Mouse (Mus musculus) layer of hippocampus, adult 8-10 months (tissue): ENCODE measurements around the gene Dpm3. TPM values are rescaled to one million over a fixed set of nuclear protein-coding genes. Genes with fewer than 3 reads are reported as not detected.
"Not testable (repeated sequence)": the region's sequence is repeated elsewhere in the genome, so short reads cannot be mapped to it uniquely, and the experiment has no call there.

Experiments used
- DNase-seq, 2 experiments: peaks; one replicate each; pipeline ENCODE4 v3.0.0; 2022; ENCODE audit warnings: low spot score in 2 of 2
- total RNA-seq, 4 experiments: library from RNA; stranded (reverse); gene quantifications; 2 replicates each; pipeline ENCODE4 v1.2.4; 2022

Gene Dpm3
- 10 to 100 TPM; 44.2 to 67.3 (median 61.7) TPM for total RNA-seq

DNA sequence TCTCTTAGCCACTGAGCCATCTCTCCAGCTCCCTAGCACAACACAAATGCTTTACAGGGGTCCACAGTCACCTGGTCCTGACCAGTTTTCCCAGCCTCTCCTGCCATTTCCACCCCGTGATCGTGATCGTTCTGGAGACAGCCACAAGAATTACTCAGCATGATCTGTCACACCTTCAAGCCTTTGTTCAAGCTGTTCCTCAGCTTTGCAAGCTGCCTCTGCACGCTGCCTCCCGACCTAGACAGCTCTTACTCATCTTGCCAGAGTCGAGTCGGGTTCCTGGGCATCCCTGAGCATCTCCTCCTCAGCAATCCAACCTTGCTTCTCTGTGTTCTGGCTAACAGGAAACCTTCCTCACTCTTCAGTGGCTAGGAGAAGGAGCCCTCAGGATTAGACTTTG, at the start of gene Dpm3:
Gene Dpm3 (plus strand): TSS at position 283 of the 400 bp plus-strand sequence.
- DNase-seq = no peak

DNA sequence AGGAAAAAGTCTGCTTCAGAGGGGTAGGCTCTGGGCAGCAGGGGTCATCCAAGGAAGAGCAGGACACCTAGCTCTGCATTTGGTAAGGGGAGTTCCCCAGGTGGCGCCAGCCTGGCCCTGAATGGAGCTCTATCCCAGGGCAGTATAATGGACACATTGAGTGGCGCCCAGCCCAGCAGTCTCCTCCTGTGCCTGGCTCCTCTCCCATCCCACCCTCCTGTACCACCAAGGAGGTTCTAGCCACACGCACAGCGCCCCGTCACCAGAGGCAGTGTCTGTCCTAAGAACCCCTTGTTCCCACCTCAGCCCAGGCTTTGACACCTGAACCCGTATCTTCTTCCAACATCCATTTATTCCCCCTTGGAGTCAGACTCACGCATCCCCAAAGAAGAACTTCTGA, 49.4 kb upstream of the Dpm3 start:
- no peak for DNase-seq

DNA sequence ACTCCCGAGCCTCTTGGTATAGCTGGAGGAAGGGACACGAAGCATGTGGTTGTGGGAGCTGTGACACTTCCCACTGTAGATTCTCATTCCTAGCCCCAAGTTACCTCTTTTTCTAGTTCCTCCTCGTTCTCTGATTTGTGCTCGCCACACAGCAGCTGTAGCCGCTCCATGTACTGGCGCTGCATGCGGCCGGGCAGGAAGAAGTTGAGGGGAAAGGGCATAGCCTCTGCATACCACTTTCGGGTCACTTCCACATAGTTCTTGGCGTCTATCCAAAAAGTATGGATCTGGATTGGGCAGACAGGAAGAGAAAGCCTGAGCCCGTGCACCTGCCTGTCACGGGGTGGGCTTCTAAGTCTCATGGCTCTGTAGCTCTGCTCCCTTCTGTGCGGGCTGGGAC, 49.0 kb upstream of the Dpm3 start:
- DNase-seq = no peak

DNA sequence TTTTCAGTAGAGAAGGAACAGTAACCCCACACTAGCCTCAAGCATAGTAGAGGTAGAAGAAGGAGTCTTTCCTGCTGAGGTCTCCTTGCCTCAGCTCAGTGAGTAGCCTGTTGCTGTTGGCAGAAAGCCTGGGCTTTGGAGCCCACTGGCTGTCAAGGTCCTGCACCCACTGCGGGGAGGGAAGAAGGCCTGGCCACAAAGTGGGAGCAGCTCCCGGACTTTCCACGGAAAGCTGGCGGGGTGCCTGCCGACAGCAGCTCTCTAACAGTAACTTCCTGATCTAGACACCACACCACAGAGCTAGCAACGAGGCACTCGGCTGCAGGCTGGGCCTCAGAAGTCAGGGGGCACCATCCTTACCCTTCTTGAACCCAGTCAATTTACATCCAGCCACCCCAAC, 48.4 kb upstream of the Dpm3 start:
- no peak for DNase-seq

DNA sequence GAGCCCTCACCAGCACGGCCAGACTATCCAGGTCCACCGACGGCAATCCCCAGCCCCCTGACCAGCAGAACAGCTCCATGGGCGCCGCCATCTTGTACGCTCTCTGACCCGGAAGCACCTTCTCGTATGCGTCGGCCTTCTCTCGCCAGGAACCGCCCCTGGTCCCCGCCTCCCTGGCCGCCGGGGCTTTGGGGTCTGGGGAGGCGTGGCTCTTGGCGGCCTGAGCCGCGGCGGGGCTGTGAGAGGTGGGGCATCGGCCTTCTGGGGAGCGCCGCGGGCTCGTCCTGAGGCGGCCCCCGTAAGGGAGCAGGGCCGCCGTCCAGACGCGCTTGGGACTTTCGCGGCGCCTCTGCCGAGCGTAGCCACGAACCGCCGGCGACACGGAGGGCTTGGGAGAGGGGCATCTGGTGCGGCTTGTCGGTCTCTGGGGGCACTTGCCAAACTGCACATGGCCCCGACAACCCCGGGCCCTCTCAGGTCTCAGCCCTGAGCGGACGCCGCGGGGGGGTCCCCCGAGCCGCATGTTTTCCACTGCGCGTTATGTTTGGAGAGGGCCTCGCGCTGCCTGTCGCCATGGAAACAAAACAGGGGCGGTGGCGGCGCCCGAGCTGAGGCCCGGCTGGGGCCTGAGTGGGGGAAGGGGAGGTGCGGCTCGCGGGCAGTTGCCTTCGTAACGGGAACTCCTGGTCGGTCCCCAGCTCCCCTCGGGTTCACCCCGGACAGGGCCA, 45.2 kb upstream of the Dpm3 start:
- peak; percentile 87 to 90 for DNase-seq

DNA sequence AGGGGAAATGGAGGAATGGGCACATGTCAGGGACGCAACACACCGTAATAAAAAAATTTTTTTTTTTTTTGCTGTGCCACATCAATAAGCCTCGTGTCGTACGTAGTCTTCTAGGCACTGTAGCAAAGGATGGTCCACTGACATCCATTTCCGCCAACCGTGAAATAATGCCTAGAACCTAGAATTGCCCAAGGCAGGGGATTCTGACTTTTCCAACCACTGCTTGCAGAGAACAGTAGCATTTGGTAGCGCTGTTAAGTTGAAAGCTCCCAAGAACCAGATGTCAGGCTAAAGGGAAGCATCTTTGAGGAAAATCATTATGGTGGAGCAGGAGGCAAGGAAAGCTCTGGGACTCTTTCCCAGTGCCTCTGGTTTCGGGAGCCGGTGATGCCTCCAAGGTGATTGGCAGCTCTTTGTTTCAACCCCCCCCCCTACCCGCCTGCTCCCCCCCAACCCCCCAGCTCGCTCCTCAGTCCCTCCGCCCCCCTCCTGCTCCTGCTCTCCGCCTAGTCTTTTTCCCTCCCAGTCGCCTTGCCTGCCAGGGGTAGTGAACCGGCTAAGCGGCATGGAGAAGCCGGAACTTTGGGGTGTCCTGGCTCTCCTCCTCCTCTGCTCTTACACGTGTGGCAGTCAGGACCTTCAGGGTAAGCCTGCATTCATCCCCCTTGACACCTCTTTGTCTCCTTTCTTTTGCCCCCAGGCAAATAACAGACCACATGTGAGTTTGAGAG, 44.3 kb upstream of the Dpm3 start, which contains the start of gene Thbs3:
Gene Thbs3 (plus strand): TSS at position 500 of the 731 bp plus-strand sequence.
- no peak for DNase-seq

DNA sequence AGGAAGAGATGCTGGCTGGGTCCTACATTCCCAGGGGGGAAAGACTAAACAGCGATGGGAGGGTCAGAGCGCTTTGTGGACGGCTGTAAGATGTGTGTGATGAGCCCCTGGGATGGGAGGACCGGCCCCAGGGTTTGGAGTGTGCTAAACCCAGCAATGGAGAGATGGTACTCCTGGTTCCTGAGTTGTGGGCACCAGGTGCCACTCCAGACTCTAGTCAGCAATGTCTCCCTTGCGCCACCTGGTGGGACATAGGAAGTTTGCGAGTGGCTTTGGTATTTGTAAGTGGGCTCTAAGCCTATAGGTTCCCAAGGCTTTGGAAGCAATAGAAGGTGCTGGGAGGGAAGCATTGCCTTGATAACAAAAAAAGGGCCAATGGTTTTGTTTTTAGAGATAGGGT, 43.3 kb upstream of the Dpm3 start:
- DNase-seq = peak; percentile 74 to 87

DNA sequence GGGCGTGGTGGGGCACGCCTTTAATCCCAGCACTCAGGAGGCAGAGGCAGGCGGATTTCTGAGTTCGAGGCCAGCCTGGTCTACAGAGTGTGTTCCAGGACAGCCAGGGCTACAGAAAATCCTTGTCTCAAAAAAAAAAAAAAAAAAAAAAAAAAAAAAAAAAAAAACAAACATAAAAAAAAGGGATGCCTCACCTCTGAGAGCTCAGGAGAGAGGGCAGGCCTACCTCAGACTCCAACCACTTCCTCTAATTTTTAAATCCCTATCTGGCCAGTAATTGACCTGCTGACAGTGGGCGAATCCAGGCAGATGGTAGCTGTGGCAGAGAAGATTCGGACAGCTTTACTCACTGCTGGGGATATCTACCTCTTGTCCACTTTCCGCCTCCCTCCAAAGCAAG, 42.8 kb upstream of the Dpm3 start:
- DNase-seq = not testable (repeated sequence)

DNA sequence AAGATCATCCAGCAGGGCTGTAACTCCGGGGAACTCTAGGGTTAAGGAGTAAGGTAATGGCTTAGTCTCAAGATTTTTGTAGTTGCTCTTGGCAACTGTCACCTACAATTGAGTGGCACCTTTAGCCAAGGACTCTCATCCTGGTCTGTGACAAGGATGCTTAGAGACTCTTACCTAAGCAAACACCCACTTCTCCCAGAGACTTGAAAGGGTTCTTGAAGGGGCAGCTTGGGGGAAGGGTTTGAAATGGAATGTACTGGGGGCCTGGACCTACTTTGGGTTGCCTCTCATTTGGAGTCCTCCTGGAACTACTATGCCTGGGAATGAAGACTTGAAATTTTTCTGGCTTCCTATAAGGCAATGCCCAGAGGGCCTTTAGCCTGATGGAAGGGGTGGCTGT, 40.9 kb upstream of the Dpm3 start:
- no peak for DNase-seq

DNA sequence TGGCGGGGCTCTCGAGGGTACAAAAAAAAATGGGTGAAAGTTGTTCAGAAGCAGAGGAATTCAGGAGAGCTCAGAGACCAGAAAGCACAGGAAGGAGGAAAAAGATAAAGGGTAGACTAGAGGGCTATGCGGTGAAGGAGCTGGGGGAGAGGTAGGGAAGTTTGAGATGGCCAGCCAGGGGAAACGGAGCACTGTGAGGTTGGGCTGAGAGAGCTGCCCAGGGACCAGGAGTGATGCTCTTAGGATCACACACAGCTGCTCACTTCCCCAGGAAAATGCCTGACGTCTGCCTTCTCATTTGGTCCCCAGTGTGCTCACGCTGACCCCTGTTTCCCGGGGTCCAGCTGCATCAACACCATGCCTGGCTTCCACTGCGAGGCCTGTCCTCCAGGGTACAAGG, 39.6 kb upstream of the Dpm3 start:
- DNase-seq = no peak

DNA sequence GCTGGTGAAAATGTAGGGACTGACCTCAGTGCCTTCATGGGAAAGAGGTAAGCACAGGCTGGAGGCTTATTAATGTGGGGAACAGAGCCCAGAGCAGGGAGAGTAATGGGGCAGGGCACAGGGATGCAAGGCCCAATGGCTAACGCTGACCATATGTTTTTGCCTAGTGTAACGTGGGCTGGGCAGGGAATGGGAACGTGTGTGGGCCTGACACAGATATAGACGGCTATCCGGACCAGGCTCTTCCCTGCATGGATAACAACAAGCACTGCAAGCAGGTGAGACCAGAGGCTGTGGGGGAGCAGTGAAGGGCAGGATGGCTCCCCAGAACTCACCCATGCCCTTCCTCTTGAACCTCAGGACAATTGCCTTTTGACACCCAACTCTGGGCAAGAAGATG, 38.0 kb upstream of the Dpm3 start:
- DNase-seq = no peak

DNA sequence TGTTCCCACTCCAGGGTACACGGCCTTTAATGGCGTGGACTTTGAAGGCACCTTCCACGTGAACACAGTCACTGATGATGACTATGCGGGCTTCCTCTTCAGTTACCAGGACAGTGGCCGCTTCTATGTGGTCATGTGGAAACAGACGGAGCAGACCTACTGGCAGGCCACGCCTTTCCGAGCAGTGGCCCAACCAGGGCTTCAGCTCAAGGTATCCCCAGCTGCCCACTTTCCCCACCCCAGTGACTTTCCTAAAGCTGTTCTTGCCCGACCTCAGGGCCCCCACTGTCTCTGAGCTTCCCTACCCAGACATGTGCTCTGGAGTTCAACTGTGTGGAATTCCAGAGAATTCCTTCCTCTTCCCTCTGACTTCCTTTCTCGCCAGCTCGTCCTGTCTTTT, 34.4 kb upstream of the Dpm3 start:
- no peak for DNase-seq

DNA sequence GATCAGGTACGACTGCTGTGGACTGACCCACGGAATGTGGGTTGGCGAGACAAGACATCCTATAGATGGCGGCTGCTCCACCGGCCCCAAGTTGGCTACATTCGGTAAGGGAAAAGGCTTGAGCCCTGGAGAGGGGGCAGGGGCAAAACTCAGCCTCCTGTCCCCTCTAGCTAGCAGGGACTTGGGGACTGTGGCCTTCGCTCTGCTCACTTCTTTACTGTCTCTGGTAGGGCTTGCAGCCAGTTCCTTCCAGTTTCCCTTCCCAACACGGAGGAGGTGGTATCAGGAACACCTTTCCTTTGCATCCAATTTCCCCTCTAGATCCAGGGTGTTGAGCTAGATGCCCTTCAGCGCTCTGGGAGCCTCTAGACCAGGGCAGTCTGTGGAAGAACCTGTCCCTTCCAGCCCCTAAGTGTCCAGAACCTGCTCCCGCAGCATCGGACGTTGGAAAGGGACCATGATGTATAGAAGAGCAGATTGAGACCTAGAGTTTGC, 33.8 kb upstream of the Dpm3 start:
- no peak for DNase-seq

DNA sequence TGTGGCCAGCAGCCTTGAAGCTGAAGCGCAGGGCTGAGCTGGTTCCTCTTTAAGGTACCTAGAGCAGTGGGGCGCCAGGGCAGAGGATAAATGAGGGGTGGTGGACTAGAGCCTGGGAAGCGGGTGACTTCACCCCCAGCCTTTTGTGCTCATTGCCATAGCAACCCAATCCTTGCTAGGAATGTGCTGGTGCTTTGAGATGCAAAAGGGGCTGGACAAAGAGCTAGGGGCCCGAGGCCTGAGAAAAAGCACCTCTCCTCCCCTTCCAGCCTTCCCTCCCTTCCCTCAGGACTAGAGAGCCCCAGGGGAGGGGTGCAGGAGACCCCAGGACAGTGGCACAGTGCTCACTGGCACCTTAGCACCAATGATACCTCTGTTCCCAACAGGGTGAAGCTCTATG, 33.2 kb upstream of the Dpm3 start:
- DNase-seq = peak; percentile 61 to 70

DNA sequence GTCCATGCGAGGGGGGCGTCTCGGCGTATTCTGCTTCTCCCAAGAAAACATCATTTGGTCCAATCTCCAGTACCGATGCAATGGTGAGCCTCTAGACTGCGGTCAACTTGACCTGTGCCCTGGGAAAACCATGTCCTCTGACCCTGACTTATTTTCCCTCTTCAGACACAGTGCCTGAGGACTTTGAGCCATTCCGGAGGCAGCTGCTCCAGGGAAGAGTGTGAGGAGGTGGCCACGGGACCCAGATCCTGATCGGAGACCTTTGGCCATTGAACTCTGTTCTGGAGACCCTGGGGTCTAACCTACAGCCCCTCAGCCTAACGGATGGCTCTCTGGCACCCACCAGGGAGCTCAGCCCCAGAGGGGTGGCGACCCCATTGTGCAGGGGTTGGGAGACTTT, 32.8 kb upstream of the Dpm3 start:
- no peak for DNase-seq

DNA sequence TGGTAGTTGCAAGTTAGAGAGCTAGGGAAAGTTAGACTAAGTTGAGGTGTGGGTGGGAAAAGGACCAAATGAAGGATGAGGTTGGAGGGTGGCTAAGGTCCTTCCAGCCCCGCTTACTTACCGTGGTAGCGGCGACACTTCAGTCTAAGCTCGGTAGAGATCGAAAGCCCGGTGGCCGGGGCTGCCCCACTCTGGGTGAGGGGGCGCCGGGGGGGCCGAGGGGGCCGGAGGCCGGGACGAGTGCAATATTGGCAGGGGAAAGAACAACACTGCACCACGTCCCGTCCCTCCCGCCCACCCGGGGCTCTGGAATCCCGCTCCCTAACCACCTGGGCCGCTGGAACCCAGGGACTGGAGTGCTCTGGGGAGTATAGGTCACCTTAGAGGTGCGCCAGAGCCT, 32.3 kb upstream of the Dpm3 start, which contains the start of gene Mtx1:
Gene Mtx1 (minus strand): TSS at position 189 of the 400 bp plus-strand sequence.
- DNase-seq = no peak

DNA sequence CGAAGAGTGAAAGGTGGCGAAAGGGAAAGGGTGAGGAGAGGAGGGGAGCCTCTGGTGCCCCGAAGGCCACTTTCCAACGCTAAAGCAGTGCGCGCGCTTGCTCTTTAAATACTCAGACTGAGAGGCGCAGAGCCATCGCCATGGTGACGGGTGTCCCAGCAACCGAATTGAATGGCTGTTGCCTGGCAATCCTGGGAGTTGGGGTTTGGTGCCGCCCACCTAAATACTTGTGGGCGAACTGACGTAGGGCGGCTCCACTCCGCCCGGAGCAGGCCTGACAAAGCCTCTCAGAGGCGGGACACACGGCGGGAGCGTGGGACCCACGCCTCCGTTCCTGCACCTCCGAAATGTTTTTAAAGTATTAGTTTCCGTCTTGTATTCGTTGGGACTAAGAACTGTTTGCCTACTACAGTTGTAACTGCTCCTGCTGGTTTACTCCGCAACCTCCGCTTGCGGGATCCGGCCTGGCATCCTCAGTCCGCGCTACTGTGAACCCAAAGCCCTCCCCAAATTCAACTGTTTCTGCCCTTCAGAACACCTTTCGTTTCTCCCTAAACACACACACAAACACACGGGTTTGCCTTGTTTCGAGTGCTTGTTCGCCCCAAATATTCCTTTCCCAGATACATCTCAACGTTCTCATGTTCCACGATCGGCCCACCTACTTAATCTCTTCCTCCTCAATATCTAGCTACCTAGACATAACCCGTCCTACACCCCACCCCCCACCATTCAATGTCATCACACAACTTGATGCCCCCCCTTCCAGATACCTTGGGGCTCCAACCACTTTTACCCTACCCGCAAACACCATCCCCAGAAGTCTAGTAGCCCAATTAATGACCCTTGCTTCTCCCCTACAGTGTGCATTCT, 31.6 kb upstream of the Dpm3 start:
- peak; percentile 94 for DNase-seq

DNA sequence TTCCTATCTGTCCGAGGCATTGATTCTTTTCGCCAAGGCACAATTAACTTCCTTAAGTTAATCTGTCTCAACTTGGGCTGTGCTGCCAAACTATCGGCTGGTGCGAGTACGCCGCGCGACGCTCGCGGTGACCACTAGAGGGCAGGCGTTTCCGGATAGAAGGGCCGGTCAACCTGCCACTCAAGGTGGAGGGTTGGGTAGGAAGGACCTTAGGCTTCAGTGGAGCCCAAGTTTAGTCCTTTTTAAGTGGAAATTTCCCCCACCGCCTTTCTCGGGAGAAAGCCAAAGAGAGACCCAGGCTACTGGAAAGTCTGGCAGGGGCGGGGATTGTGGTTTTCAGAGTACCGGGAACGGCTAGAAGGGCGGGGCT, 31.0 kb upstream of the Dpm3 start:
- peak; percentile 71 to 85 for DNase-seq

DNA sequence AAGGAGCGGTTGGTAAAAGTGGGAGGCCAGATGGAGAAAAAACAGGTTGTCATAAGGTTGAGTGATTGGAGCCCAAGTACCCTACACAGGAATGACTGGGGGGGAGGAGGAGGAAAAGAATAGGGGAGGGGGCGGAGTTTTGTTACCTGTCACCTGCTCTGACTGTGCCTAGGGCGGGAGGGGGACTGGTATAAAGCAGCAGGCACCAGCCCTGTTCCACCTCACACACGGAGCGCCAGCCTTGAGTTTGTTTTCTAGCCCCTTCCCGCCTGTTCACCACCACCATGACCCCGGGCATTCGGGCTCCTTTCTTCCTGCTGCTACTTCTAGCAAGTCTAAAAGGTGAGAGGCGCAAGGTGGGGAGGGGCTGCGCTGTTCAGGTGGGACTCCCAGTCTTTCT, 30.3 kb upstream of the Dpm3 start, which contains the start of gene Muc1:
Gene Muc1 (plus strand): TSS at position 222 of the 400 bp plus-strand sequence.
- DNase-seq = no peak

DNA sequence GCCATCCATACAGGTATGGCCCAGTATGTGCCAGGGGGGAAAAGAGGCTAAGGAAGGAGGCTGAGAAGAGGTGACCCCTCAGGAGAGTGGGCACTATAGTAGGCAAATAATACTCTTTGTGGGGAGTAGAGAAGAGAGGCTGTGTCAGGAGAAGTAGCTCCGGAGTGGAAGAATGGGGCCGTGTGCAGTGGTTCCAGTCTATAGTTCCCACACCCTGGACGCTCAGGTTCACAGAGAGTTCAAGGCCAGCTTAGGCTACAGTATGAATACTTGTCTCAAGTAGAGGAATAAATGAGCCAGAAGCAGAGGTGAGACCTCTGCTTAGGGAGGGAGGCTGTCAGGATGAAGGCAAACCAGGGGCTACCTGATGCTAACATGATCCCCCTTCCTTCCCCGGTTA, 29.9 kb upstream of the Dpm3 start:
- no peak for DNase-seq

DNA sequence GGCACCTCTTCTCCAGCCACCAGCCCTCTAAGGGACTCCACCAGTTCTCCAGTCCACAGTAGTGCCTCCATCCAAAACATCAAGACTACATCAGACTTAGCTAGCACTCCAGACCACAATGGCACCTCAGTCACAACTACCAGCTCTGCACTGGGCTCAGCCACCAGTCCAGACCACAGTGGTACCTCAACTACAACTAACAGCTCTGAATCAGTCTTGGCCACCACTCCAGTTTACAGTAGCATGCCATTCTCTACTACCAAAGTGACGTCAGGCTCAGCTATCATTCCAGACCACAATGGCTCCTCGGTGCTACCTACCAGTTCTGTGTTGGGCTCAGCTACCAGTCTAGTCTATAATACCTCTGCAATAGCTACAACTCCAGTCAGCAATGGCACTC, 28.6 kb upstream of the Dpm3 start:
- no peak for DNase-seq

DNA sequence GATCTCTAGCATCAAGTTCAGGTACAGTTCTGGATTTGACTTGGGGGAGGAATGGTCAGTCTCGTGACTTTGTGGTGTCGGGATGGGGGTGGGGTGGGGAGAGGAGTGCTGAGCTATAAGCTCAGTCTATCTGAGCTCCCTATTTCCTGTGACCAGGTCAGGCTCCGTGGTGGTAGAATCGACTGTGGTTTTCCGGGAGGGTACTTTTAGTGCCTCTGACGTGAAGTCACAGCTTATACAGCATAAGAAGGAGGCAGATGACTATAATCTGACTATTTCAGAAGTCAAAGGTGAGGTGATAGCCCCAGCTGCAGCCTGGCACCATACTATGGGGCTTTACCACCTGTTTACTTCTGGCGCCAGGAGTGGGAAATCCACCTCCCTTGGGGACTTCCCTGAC, 27.8 kb upstream of the Dpm3 start:
- no peak for DNase-seq
